Mouse (Mus musculus) cerebellum, postnatal 25 days (tissue): ENCODE results near the gene Rnf4.

Experiments used
- DNase-seq, 2 experiments: peaks; one replicate each; pipeline ENCODE4 v3.0.0; 2021; ENCODE audit warnings: mixed read lengths in 2 of 2

Gene Rnf4

DNA sequence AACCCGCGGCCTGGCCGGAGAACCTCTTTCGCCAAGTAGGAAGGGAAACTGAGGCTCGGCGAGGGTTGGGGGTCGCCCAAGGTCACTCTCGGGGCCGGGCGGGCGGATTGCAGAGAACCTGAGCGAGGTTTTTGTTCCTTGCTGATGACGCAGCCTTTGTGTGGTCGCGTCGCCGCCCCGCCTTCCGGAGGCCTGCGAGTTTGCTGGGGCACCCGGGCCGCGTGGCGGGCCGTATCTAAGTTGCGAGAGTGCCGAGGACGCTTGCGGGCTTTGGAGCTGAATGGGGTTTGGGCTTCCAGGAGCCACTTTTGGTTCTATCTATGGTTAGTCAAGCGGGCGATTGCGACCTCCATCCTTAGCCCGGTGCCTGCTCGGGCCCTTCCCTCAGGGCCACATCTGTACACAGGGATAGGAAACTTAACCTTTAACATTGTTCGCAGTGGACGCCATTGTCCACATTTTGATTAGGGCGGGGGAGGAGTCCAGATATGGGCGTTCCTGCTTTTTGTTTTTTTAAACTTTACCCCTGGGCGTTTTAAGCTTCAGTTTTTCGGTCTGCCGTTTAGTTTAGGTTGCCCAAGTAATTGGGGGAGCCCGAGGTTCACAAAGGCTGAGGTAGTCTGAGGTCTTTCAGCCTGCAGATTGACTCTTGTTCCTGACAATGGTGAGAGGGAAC lies 824 bp downstream of the Rnf4 start:
- peak; percentile 39 to 58 for DNase-seq

DNA sequence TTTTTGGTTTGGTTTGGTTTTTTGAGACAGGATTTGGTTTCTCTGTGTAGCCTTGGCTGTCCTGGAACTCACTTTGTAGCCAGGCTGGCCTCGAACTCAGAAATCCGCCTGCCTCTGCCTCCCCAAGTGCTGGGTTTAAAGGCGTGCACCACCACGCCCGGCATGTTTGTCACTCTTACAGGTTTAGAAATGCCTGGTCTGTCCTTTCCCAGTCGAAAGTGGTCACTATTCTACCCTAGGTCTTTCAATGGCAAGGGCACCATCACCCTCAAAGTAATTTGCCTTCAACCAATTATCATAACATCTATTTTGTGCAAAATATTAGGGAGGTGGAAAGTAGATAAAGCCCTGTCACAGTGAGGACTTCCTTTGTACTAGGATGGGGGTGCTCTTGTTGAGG lies 4.2 kb downstream of the Rnf4 start:
- DNase-seq, result no peak

DNA sequence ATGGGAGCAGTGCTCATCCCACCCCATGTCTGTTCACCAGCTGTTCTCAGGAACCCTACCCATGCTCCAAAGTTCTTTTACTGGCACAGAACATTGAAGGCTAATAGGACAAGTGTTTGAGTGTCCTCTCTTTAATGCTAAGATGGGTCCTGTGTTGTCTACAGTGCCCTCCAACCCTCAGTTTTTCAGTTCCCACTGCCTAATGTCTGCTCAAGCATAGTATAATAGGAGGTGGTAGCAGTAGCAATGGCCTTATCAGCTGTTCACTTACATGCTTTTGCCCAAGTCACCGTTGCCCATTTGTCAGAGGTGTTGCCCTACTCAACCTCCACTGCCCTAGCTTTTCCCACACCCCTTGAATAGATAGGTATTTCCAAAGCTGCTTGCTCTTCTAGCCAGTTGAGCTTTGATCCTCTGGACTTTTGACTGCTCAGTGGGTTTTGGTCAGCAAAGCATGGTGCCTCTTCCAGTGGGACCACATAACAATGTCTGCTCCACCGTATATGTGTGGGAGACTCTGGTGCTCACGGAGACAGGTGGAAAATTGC lies 16.1 kb downstream of the Rnf4 start:
- DNase-seq, result no peak

DNA sequence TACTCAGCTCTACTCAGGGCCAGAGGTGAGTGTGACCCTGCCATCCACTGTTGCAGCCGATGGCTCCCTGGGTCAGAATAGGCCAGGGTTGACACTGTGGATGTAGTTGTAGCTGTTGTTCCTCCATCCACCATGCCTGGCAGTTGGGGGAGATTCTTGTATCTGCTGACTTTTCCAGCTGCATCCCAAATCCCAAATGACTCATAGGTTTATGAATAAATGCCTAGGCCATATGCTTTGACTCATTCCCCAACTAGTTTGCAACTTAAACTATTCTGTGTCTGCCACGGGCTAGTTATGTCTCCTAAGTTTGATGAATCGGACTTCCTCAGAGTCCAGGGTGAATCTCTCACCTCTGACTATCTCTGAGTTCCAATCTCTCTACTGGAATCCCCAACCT lies 24.2 kb downstream of the Rnf4 start:
- DNase-seq, result no peak

DNA sequence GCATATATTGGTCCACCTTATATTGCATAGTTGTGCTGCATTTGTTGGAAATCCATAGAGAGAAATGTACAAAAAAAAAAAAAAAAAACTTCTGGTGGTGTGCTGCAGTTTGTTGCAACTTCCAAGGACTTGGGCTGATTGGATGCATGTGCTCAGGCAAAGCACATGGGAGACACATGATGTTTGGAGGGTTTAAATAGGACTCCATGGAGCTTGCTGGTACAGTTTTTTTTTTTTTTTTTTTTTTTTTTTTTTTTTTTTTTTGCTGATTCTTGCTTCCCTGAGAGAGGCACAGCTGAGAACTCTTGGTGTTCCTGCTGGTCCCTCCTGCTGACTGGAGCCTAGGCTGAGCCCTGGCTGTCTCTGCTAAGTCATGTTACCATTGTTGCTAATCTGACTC lies 27.0 kb downstream of the Rnf4 start:
- DNase-seq, result no peak

DNA sequence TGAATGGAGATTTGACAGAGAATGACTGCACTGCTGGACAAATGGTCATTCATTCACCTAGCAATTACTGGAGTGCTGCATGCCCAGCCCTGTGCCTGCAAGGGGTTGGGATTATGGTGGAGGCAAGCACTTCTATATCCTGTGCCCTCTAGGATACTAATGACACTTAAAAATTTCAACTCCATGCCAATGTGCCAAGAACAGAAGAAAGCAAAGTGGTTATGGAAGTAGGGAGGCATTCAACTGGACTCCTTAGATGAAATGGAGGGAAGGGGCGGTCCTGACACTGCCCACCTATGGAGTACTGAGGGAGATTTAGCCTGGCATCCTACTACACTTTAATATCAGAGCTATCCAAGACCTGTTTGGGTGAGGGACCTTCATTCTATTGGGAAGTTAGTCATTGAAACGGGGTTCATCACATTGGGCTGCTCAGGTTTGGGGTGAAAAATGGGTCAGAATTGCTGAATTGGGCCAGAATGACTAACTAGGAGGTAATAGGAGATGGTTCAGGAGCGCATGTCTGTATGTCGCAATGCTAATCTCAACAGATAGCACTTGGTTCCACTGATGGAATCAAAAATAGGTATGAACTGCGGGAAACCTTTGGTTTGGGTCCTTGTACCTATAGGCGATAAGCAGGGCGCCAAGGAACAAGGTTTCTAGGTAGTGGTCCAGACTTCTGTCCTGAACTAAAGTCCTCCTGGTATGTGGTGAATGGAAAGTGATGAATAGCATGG lies 32.6 kb downstream of the Rnf4 start:
- peak in 1 of 2 experiments; percentile 16 for DNase-seq

DNA sequence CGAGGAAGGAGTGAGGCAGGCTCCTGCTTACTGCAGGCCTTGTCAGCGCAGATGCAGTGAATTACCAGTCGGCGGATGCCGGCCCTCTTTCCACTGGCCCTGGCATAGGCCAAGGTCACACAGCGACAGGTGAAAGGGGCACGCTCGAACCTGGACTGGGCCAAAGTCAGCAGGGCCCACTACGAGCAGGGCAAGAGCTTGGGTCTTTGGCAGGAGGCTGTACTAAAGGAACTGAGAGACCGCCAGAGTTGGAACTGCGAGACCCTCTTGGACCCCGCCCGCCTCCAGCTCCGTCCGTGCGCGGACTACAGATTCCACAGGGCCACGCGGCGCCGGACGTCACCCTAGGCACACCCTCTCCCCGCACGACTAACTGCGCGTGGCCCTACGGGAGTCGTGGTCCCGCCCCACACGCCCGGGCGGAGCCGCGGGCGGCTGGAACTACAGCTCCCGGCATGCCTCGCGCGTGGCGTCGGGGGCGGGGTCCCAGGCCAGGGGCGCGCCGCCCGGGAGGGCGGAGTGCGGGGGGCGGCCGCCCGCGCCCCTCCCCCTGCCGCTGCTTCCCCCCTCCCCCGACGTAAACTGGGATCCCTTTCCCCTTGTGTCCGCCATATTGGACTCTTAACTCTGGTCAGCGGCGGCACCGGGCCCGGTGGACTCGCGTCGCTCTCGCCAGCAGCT lies 33.4 kb downstream of the Rnf4 start, which contains the start of gene Fam193a:
Gene Fam193a (plus strand): TSS at position 593 of the 681 bp plus-strand sequence.
- peak; percentile 98 to 99 for DNase-seq

DNA sequence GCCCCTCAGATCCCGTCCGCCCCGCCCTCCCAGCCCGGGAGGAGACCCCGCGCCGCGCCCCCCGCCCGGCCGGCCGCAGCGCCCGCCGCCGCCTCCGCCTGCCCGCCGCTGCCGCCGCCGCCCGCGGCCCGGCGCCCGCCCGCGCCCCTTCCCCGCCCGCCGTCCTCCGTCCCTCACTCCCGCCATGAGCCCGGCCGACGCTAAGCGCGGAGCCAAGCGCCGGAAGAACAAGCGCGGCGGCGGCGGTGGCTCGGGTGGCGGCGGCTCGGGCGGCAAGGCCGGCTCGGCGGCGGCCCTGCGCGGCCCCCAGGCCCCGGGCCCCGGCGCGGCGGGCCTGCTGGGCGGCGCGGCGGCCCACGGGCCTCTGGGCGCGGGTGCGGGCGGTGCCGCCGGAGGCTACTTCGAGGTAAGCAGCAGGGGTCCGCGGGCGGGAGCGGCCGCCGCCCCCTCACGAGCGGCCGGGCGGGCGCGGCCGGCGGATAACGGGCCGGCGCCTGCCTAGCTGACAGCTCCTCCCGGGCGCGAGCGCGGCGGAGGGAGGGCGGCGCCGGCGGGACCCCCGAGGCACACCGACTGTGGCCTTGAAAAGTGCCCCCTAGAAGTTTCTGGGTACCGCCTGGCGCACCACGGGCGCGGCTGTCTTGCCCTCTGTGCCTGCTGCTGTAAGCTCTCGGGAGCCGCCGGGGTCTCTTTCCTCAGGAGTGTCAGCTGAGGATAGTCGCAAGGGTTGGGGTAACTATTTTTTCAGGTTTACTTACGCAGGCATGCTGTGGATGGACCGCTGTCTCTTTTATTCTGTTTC lies 34.1 kb downstream of the Rnf4 start:
- DNase-seq, result peak; percentile 64 to 78

DNA sequence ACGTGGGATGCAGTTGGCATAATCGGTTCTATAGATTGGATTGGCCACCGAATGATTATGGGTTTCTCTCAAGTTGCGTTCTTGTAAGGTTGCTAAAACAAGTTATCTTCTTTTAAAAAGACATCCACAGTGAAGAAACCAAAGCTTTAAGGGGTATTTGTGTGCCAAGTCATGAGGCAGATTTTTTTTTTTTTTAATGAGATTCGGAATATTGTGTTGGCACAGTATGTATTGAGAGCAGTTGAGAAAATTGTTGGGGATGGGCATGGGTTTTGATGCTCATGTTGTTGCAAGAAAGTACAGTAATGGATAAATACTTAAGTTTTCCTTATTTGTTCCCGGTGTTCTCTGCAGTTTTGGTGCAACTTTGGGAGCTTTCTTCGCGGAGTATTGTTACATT lies 34.8 kb downstream of the Rnf4 start:
- no peak for DNase-seq

DNA sequence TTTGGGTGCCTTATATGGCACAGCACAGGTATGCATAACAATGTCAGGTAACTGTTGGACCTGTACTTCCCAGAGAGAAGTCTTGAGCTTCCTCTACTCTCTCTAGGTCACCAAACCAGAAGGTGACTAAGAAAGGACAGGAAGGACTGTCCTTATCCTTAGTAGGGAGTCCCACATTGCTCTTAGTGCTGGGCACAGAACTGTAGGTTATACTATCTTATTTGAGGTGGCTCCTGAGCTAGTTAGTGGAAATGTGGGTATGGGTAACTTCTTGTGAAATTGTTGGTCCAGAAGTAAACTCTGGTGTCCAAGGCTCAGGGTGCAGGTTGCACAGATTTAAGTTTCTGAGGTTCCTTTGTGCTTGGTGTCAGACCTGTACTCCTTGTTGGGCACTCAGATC lies 36.1 kb downstream of the Rnf4 start:
- no peak for DNase-seq

DNA sequence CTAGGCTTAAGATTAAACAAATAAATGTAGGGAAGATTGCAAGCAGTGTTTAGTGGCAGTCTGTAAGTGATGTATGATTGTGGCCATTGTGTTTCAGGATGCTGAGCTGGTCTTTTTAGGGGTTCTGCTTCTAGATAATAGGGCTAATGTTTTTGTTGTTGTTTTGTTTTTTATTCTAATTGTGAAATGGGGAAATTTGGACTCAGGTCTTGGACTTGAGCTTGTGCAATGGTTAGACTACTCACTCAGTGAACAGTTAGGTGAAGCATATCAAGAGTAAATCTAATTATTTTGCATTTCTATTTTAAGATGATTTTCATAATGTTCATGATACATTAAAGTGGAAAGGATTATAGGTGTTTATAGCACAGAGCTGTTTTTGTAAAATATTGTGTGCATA lies 36.5 kb downstream of the Rnf4 start:
- DNase-seq, result no peak

DNA sequence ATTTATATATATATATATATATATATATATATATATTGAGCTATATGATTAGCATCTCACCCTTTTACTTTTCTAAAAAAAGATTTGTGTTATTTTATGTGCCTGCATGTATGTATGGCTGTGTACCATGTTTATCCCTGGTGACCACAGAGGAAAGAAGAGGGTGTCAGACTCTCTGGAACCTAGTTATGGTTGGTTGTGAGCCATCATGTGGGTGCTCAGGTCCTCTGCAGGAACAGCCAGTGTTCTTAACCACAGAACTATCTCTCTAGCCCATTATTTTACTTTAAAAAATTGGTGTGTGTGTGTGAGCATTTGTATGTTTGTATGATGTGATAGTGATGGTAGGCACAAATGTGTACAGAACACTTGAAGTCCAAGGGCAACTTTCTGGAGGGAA lies 42.7 kb downstream of the Rnf4 start:
- no peak for DNase-seq

DNA sequence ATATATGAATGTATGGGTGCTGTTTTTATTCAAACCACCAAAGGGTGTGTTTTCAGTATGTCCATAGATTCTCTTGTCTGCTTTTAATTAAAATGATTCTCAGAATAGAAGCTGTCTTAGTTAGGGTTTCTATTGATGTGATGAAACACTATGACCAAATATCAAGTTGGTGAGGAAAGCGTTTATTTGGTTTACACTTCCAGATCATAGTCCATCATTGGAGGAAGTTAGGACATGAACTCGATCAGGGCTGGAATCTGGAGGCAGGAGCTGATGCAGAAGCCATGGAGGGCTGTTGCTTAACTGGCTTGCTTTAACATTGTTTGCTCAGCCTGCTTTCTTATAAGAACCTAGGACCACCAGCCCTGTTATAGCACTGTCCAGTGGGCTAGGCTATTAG lies 45.6 kb downstream of the Rnf4 start:
- no peak for DNase-seq

DNA sequence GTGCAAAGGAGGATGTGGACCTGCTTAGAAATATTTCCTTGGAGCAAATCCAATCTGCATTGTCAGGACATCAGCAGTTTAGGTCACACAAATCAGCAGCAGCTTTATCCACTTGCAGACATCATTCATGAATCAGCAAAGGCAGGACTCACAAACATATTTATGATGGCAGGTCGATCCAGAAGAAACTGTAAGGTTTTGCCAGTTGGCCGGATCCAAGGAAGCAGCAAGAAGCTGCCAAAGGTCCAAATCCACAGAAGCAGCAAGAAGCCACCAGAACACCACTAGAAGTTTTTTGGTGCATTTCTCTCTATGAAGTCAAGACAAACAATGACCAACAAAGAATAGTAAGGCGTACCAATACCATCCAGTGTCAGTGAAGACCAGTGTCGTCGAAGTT lies 49.5 kb downstream of the Rnf4 start:
- DNase-seq, result no peak

DNA sequence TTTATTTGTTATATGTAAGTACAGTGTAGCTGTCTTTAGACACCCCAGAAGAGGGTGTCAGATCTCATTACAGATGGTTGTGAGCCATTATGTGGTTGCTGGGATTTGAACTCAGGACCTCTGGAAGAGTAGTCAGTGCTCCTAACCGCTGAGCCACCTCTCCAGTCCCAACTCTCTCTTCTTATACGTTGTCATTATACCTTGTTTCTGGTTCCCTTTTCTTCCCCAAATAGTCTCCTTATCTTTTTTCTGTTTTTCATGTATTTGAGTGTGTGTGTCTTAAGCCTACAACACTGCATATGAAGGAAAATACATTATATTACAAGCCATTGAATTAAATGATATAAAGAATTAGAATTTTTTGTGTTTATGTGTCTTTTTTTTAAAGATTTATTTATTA lies 50.7 kb downstream of the Rnf4 start:
- DNase-seq, result no peak

DNA sequence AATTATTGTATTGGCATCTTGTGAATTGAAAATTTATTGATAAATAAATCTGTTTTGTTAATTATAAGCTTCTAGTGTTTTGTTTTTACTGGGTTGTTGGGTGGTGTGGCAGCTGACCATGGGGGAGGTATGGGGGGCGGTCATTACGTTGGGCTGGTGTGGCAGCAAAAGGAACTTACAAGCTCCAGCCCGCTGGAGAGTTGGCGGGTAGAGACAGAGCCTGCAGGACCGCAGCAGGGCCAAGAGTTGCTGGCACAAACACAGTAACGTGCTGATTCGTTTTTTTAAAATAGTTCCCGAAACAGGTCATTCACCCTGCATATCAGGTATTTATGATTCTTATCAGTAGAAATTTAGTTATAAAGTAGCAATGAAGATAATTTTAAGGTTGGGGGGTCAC lies 57.2 kb downstream of the Rnf4 start:
- DNase-seq, result peak; percentile 39 to 45

DNA sequence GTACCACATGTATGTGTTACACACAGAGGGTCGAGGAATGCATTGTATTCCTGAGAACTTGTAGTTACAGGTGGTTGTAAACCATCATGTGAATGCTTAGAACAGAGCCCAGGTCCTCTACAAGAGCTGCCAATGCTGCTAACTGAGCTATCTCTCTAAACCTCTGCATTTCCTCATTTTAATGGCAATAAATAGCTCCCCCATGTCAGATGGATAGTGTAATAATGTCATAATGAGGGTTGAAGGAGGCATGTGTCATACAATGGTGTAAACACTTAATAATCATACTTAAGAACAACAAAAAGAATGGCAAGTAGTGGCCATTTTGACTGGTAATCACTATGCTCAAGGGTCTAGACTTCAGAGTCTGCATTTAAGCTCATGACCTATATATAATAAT lies 59.3 kb downstream of the Rnf4 start:
- DNase-seq, result no peak

DNA sequence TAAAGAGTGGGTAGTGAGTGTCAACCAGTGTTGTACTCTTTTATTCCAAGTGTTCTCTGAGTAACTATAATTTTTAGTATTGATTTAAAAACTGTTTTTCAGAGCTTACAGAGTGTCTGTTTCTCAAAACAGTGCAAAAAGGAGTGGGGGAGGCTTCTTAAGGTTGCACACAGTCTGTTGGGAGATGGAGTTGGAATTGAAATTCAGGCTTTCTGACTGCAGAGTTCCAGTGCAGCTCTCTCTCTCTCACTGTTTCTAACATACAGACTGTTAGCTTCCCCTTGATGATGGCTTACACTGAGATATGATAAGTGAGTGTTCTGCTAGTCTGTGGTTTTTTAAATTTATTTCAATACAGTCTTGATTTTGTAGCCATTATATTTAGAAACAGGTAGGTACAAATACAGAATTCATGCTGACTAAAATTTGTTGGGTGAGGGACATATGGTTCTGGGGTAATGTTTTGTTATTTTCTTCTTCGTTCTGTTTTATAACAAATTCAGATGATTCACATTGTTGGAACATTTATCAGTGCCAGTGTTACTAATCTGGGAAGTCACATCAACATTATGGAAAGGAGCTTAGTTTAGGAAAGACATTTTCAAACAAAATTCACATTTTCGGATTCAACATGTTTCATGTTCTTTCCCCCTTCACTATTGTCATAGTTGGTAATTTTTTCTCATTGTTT lies 59.9 kb downstream of the Rnf4 start:
- no peak for DNase-seq

DNA sequence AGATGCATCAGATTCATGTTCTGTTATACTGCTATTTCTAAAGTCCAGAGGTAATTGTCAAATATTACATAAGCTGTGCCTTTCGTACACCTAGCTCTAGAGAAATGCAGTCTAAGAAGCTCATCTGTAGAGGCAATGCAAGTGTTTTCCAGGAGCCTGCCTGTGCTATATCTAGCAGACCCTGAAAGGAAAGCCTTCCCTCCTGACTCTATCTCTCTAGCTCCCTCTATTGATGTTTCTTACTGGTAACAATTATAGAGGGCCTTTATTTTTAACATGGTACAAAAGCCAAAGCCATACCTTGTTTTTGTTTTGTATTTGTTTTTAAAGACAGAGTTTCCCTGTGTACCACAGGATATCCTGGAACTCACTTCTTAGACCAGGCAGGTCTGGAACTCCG lies 61.8 kb downstream of the Rnf4 start:
- DNase-seq, result no peak

DNA sequence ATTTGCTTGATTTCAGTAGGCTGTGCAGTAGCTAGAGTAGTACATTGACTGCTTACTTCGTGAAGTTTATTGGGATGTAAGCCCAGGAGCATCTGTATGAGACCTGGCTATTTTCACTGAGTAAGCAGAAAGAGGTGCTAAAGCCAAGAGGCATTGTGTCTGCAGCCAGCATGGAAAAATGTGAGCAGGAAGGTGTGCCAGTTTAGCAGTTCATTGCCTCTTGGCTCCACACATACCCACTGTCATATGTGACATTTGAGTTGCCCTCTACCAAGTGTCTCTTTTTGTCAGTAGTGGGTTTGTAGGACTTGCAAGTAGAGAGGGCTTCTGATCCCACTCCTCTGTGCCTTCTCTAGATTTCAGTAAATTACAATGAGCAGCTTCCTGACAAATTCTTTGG lies 62.2 kb downstream of the Rnf4 start:
- DNase-seq, result peak; percentile 44 to 55
